Mouse (Mus musculus) CD4-positive, CD25-positive, alpha-beta regulatory T cell, adult 2 months (primary cell): ENCODE measurements around the gene Nptxr.

Experiments
- DNase-seq: peaks from one replicate; pipeline ENCODE4 v3.0.0-alpha.2; 2012; ENCODE audit warnings: low read depth, low spot score

Gene Nptxr

DNA sequence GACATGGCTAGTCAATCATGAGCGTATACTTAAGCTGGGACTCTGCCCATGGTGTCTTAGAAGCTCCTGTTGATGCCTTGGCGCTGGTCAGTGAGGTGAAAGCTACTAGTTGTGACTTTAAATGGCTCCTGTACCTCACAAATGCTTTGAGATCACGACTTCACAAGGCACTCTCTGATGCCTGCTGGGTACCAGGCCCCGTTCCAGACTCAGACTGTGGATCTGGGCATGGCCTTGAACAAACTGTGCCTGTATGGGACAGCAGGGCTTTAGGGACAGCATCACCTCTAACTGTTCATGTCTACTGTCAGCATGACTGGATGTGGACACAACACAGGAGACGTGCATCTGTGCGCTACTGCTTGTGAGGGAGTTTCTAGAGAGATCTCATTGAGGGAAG is 13.7 kb downstream of the Nptxr start:
- DNase-seq, result no peak

DNA sequence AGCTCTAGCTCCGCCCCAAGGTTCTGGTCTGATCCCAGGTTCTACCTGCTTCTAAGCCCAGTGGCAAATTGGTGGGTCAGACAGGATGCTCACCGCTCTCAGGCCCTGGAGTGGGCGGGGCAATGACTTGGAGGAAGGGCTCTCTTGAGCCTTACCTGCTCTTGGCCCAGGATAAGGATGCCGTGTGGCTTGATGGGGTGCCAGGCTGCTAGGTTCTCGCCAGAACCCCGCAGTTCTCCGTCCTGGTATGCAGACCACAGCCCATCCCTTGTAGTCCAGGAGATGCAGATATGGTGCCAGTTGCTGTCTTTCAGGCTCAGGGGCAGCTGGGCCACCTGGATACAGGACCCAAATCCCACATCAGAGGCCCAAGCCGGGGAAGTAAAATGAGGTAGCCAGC is 14.5 kb downstream of the Nptxr start:
- no peak for DNase-seq

DNA sequence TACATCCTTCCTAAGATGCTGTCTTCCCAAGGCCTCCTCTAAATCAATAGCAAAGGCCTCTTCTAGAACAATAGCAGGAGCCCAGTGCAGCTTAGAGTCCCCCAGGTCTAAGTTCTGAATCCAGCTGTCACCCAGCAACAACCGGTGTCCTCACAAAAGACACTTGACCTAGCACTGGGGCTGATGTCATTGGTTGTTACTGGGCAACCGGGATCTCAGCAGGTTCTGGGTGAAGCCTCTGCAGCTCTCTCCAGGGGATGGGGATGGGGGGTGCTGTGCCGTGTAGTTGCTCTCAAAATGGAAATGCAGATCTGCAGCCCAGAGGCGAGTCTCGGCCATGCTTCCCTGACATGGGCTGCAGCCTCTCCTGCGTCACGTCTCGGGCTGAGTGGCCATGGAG is 16.8 kb downstream of the Nptxr start:
- DNase-seq, result no peak

DNA sequence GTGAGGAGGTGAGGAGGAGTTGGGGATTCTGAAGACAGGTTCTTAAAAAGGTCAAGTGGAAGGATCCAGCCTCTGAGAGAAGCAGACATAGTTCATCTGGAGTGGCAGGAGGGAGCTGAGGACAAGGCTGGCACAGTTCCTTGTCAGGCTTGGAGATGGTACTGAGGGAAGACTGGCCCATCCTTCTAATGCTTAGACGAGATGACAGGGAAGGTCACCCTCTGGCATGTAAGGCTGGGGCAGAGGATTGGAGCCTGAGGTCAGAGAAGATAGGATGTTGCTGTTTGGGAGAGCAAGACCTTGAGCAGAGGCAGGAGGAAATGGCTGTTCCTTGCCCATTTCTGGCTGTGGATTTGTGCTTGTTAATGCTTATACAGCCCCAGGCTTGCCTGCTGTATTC is 19.5 kb downstream of the Nptxr start:
- DNase-seq, result no peak

DNA sequence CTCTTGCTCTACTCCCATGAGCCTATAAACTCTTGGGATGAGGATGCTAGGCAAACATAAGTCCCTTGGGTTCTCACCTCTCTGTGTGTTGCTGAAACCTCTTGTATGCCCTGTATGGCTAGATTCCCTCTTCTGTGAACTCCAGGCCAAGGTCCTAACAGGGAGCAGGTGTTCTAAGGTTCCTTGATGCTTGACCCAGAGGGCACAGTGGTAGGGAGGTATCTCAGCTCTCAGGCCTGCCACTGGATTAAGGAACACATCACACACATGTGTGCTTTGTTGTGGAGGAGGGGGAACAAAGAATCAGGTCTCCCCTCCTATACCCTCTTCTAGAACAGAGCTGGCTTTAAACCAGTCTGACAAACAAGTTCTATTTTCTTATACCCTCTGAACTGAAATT is 26.8 kb downstream of the Nptxr start, which contains the start of gene Dnal4:
TSS of gene Dnal4 (minus strand) at position 101 of the 400 bp plus-strand sequence.
- DNase-seq, result no peak

DNA sequence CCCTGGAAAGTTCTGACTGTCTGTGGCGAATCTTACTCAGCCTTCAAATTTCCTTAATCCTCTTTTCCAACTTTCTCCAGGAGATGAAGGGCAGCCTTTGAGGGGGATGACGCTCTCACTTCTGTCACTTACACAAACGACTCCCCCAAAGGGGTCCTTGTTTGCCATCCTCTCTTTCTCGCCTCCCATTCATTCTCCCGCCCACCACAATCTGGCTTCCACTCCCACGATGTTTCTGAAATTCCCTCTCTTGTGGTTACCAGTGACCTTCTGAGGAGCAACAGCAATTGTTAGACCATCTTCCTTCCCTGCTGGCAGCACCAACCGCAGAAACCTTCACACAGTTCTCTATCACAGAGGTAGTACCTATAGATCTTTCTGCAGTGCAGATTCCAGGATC is 28.9 kb downstream of the Nptxr start:
- no peak for DNase-seq

DNA sequence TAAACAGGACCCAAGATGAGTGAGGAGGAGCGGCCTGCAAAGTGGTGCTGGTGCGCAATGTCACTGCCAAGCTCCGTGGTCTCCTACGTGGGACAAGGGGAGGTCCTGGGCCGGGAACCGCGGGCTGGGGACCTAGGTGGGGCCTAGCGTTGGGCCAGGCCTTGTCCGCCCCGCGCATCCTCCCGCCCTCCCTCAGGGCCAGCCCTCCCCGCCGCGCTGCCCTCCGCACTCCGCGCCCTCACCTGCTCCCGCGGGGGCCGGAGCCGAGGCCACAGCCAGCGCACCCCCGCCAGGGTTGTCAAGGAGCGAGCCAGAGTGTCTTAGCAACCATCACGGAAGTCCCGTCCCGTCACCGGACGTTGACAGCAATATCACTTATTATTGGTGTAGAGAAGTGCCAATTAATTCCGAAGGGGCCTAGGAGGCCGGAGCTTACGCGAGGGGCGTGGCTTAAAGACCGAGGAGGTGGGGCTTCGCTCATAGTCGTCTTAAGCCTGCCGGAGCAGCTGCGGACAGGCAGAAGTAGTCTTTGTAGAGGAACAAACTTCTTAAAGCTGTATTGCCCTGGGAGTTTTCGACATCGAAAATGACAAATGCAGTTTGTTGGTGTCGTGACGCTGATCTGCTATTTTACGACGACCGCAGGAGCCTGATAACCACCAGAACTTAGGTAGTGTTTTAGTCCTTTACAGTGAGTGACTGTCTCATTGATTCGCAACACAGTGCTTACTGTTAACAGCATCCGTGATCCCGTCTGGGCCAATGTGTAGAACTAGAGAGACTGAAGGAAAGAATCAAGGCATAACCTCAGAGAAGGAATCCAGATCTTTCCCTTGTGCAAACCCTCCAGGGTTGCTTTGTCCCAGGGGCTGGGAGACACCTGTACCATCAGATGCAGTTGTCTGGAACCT is 30.2 kb downstream of the Nptxr start:
- DNase-seq, result peak; percentile 99

DNA sequence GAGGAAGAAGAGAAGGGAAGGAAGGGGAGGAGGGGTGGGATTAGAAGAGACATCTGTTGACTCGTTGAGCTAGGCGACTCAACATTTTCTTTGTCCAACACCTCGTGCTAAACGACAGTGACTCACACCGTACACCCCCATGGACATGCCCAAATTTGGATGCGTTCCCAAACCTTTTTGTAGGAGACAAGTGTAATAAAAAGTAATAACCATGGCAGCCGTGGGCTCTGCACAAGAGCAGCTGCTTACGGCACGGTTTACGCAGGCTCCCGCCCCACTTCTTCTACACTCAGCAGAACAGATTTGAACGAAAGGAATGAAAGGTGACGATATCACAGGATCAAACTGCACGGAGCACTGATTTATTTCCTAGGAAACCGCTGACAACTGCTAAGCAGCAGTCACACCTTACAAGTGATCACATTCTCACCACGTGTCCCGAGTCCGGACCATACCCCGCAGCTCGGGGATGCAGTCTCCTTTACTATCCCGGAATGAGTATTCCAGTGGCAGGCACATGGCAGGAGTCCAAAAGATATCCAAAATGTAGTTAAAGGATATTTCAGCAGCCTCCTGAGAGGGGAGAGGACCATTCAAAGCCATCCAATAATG is 33.8 kb downstream of the Nptxr start:
- no peak for DNase-seq

DNA sequence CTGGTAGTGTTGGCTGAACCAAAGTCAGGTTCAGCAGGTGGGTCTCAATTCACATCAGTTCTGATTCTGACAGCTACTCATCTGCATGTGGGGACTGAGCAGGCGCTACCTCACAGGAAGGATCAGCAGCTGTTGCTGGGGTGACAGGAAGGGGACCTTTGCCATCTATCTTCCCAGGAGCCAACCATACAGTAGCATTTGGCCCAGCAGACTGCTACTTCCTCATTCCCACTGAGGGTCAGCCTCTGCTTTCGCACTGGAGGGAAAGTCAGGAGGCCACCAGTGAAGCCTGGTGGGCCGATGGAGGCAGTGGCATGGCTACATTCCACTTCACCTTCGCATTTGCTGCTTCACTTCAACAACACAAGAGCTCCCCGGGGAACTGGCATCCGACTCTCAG is 36.3 kb downstream of the Nptxr start:
- no peak for DNase-seq

DNA sequence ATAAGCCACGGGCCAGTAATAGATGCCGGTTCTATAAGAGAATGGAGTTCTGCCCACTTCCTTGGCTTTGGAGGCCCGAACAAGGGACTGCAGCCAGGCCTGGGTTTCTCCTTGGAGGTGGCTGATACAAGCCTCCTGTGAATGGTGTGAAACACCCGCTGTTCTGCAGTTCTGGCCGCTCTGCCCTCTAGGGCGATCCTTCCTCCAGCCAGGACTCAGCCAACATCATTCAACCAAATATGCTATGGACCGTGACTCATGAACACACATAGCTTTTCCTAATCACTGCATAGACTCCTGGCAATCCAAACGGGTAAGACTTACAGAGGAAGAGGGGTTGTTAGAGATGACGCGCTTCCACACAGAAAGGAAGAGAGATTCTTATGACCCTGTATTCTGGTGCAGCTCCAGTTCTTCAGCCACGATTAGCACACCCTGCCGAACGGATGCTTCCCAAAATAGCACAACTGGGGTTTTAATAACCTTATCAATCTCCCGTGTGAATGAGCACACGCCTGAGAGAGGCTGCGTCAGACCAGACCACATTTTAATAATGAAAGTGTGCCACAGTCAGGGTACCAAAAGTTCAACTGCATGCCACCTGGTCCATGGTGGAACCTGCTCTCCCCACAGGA is 37.1 kb downstream of the Nptxr start:
- DNase-seq, result no peak

DNA sequence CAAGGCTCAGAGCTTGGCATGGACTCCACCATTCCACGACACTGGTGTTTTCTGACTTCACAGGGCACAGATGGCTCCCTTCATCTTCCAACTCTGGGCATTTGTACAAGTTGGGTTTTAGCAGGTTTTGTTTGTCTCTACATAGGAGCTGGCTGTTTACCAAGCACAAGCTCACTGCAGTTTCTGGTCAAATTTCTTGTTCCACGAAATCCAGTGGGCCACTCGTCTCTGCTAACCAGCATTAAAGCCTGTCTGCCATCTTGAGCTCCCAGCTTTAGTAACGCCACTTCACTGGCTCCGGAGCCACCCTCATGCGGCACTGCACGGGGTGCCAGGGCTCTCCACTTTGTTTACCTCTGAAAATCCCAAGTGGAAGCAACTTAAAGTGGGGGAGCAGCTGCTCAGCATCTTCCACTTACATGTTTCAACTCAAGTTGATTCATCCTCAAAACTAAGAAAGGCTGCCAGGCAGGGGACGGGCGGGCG is 37.9 kb downstream of the Nptxr start:
- no peak for DNase-seq

DNA sequence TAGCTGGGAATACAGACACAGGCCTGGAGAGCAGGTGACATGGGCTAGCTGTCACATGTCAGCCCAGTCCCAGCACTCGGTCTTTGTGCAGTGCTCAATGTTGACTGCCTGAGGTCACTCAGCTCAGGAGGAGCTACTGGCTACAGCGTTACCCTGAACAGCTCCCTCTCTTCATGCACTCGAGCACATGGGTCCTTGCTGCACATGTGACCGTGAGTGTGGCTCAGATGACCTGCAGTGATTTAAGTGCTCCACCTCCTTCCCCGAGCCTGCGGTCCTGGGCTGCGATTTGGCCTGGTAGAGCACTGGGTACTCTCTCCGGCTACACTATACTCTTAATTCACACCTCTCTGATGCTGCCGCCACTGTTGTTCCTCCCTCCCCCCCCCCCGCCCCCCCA is 38.4 kb downstream of the Nptxr start:
- DNase-seq, result no peak

DNA sequence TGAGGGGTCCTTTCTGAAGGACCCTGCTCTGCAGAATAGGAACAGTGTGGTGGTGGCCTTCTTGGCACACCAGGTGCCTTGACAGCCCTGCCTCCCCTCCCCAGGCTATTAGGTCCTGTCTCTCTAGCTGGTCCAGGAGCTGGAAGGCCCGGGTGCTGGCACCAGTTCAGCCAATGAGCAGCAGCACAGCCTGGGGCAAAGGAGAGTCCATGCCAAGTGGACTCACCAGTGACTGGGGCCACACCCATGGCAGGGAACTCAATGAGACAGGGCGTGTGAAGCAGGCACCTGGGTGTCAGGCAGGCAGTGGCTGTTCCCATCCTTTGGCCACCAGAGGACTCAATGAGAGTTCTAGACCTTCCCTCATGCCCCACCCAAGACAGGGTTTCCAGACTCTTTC is 39.2 kb downstream of the Nptxr start:
- no peak for DNase-seq

DNA sequence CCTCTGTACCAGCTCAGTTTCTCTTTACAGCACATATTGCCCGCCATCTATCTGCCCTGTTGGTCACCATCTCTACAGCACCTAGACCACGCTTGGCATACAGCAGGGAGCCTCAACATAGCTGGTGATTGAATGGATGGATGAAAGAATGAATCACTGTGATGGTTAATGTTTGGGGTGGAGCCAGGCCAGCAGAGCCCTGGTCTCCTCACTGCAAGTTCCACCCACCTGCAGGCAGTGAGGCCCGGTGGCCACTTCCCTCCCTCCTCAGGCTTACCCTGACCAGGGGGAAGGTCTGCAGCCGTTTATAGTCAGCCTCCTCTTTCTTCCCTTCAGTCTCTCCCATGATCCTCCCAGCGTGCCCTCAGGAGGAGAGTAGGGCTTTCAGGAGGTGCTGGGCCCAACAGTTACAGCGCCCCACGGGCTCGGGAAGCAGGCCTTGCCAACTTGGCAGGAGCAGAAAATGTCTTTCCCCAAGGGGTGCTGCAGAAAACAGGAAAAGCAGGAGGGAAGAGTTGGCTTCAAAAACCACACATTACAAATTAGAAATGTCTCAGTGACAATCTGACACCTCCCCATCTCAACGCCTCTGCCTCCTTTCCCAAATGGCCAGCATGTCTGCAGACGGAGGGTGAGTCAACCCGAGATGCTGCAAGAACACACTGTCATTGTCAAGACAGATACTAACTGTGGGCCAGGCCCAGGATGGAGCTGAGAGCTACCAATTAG is 39.9 kb downstream of the Nptxr start:
- no peak for DNase-seq

DNA sequence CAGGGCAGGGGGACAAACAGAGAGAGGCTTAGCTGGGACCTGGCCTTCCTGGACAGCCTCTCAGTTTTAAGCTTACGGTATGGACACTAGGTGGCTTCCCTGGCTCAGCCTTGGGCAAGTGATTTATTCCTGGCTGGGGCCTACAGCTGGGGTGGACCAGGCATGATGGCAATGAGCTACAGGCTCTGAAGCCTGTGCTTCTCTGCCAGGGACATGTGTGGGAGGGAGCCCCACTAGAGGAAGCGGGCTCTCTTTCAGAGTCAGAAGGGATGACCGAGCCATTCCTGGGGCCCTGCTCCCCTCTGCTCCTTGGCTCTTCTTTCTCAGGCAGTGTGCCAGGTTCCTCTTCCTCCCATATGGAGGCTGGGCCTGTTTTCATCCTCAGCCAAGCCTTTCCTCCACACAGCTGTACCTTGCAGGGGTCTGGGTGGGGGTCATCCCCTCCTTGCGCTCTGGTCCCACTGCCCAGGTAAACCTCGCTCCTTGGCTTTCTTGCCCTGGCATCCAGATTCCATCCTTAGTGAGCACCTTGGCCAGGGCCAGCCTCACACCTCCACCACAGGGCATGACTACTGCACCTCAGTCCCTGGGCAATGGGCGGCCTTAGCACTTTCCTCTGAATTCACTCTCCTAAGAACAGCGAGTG is 40.8 kb downstream of the Nptxr start:
- DNase-seq, result no peak

DNA sequence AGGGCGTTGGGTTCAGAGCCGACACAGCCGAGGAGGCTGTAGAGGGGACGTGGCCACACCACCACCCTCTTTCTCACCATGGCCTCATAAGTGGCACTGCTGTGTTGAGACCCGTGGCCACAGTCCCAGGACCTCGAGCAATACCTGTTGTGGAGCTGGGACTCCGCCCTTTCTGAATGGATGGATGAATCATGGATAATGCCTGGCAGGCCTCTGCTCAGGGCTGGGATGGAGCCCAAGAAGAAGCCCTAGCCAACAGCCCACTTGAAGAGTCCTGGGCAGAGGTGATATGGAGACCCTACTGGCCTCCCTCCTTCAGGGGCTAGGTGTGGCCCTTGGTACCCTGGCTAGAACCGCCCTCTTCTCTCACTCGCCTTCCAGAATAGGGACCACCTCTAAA is 41.6 kb downstream of the Nptxr start:
- no peak for DNase-seq

DNA sequence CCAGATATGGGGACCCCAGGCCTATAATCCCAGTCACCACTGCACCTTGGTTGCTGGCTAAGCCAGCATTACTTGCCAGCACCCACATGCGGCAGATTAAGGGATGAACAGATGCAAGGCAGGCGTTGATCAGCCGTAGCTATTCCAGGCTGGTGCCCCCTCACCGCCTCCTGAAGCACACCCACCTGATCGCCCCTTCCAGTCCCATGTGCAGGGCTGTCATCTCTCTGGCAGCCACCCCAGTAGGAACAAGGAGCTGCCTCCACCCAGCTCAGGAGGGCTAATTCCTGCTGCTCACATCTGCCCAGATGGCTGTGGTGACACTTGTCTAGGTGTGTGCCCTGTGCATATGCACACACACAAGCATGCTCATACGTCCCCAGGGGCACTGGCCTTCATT is 43.6 kb downstream of the Nptxr start:
- DNase-seq, result no peak

DNA sequence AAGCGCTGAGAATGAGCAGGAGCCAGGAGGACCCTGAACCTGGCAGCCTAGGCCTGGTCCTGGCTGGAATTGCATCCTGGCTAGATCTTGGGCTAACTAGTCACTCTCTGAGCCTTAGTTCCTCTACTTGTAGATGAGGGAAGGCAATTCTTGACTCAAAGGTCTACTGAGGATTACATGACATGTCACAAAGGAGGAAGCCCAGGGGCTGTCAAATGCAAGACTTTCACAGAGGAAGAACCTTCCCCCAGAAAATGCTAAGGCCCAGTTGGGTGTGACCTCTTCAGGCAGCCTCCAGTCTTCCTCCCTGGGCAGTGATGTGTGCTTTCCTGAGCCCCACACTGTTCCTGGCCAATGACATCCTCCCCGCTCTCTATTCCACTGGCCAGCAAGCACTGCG is 47.4 kb downstream of the Nptxr start:
- DNase-seq, result no peak

DNA sequence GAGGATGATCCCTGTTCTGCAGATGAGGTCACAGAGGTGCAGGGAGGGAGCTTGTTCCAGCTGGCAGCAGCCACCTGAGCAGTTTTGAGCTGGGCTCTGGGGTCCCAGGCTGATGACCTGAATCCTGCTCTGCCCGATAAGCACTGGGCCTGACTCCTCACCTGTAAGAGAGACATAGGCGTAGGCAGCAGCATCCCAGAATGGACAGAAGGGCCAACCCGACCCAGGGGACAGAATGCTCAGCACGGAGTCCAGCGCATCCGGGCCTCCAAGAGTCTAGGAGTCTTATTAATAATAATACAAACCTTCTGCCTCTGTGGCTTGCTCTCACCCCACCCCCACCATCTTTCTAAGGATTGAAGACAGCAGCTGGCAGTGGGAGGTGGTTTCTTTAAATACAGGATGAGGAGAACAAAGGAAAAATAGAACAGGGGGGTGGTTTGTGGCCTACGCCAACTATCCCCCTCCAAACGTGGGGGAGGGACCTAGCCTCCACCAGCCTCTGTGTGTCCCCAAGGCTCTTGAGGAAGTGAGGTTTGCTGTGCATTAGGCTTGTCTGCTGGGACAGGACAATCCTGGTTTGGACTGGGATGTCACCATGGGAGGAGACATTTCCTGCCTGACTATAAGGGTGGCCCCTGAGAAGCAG is 48.5 kb downstream of the Nptxr start:
- no peak for DNase-seq

DNA sequence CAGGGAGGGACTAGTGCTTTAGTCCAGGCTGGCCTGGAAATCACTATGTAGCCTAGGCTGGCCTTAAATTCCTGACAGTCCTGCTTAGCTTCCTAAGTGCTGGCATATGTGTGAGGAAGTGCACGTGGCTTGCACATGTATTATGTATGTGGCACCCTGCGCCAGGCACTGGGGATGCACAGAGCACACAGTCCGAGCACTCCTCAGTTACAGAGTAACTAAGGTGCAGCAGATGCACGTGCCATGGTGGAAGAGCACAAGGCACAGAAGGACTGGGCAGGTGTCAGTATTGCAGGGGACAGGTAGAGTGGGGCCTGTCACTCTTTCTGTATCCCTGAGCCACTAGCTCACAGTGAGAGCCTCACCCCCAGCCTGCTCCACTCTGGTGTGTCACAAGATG is 49.4 kb downstream of the Nptxr start:
- DNase-seq, result no peak

DNA sequence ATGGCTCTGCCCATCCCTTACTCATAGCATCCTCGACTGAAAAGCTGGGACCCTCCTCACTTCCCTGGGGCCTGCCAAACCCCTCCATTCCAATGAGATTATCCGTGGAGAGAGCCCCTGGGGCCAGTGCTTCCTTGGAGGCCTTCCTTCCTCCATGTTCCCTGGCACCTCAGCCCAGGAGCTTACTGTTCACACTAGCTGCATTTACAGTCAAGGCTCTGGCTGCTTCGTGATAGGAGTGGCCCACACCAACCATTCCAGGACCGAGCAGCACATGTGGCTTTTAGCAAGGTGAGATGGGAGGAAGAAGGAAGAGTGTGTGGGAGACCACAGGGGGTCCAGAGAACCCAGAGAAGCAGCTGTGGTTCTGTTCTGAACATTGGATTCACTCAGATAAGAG is 50.7 kb downstream of the Nptxr start:
- DNase-seq, result no peak
